Mouse (Mus musculus) liver, postnatal 0 days (tissue): ENCODE results near the gene Capns1. TPM values are rescaled to one million over a fixed set of nuclear protein-coding genes. Genes with fewer than 3 reads are reported as not detected.
"Not testable (repeated sequence)": the region's sequence is repeated elsewhere in the genome, so short reads cannot be mapped to it uniquely, and the experiment has no call there.

Experiments
- ATAC-seq: fragments of 200-750 bp; cut with Nextera tagmentation; 2 replicates; pipeline ENCODE4 v1.8.0; 2017; ENCODE audit warnings: mild to moderate bottlenecking, moderate library complexity
- DNase-seq: peaks from one replicate; pipeline ENCODE4 v3.0.0-alpha.2; 2016
- H3K27ac ChIP-seq: fragments of 300-500 bp; sonication (generic); 2 replicates; pipeline ENCODE4 v1.5.1; 2014; ENCODE audit warnings: antibody characterized with exemption, moderate library complexity, mild to moderate bottlenecking, low read depth
- H3K27me3 ChIP-seq: fragments of 300-500 bp; sonication (generic); 2 replicates; pipeline ENCODE4 v1.6.1; 2014; ENCODE audit warnings: low read length, control low read depth, mixed read lengths; ENCODE audit not compliant: insufficient read depth
- H3K36me3 ChIP-seq: fragments of 300-500 bp; sonication (generic); replicated peaks from 2 replicates; pipeline ENCODE4 v1.6.1; 2014; ENCODE audit warnings: mild to moderate bottlenecking, control low read depth, low read length, moderate library complexity, mixed read lengths; ENCODE audit not compliant: insufficient read depth
- H3K4me1 ChIP-seq: fragments of 300-500 bp; sonication (generic); 2 replicates; pipeline ENCODE4 v1.6.1; 2014; ENCODE audit warnings: antibody characterized with exemption, mild to moderate bottlenecking, control low read depth; ENCODE audit not compliant: insufficient read depth
- H3K4me2 ChIP-seq: fragments of 300-500 bp; sonication (generic); 2 replicates; pipeline ENCODE4 v1.6.1; 2014; ENCODE audit warnings: low read depth, mild to moderate bottlenecking, low read length, moderate library complexity, mixed read lengths
- H3K4me3 ChIP-seq: fragments of 300-500 bp; sonication (generic); 2 replicates; pipeline ENCODE4 v1.5.1; 2014; ENCODE audit warnings: low read depth, low read length
- H3K9ac ChIP-seq: fragments of 300-500 bp; sonication (generic); replicated peaks from 2 replicates; pipeline ENCODE4 v1.6.1; 2014; ENCODE audit warnings: mild to moderate bottlenecking, moderate library complexity
- H3K9me3 ChIP-seq: fragments of 300-500 bp; sonication (generic); 2 replicates; pipeline ENCODE4 v1.6.1; 2016; ENCODE audit warnings: mild to moderate bottlenecking, control low read depth, low read length, mixed read lengths
- CTCF ChIP-seq: sonication (generic); IDR thresholded peaks from 2 replicates; pipeline ENCODE4 v1.5.1; 2016; ENCODE audit warnings: antibody characterized with exemption, low read depth
- EP300 ChIP-seq: IDR thresholded peaks from 2 replicates; pipeline ENCODE4 v1.6.1; 2016; ENCODE audit warnings: antibody characterized with exemption, low read depth, mild to moderate bottlenecking
- WGBS: fragments of 180-500 bp; shearing (Covaris S2); extraction: QIAGEN DNeasy Blood & Tissue Kit; methylation state at CpG from one replicate; pipeline ENCODE4 v1.1.7; 2014; ENCODE audit not compliant: insufficient replicate concordance; 5-methylcytosine and 5-hydroxymethylcytosine counted together
- polyA plus RNA-seq: library from polyadenylated mRNA; unstranded; fragments of >200 nt; fragmentation: Nextera tagmentation; extraction: Ambion mirVana; gene quantifications from 2 replicates; pipeline ENCODE4 v1.2.1, GENCODE M21; 2015

Capns1 gene
- polyA plus RNA-seq, 1 experiment from 2014 or later, result 30.2 TPM

GRCm38 (mm10) chr7:30211025-30211424, 12.4 kb upstream of the Capns1 start:
- no peak overlapping the region for H3K4me3 ChIP-seq
- no peak overlapping the region for H3K4me2 ChIP-seq
- H3K27ac ChIP-seq, result no peak overlapping the region
- H3K36me3 ChIP-seq, result no peaks in the 10 kb centered on the region
- no peaks in the 10 kb centered on the region for H3K9me3 ChIP-seq
- H3K4me1 ChIP-seq, result no peaks in the 10 kb centered on the region
- DNase-seq, result no peak
- 45% methylated on average over 4 of the region's 4 CpGs for WGBS
- TF ChIP-seq CTCF (no peak), EP300 (no peak)
- no peak overlapping the region for H3K9ac ChIP-seq
- no peaks in the 10 kb centered on the region for H3K27me3 ChIP-seq
- ATAC-seq, result no peak

GRCm38 (mm10) chr7:30206364-30206763, 7.8 kb upstream of the Capns1 start:
- not testable (repeated sequence) for H3K4me3 ChIP-seq, H3K4me1 ChIP-seq, H3K27ac ChIP-seq, DNase-seq, H3K4me2 ChIP-seq, ATAC-seq, H3K9me3 ChIP-seq, H3K36me3 ChIP-seq, H3K27me3 ChIP-seq, H3K9ac ChIP-seq
- 41% methylated on average over 5 of the region's 5 CpGs for WGBS

- TF ChIP-seq CTCF (peak; percentile 93), EP300 (no peak)
- H3K36me3 ChIP-seq, result no peaks in the 10 kb centered on the region
- no peak for ATAC-seq
These were observed 6.8 kb upstream of the Capns1 start for GRCm38 (mm10) chr7:30205383-30205782.

GRCm38 (mm10) chr7:30204380-30204779, 5.8 kb upstream of the Capns1 start:
- DNase-seq (no peak), ATAC-seq (no peak)
- H3K27me3 ChIP-seq, result no peaks in the 10 kb centered on the region
- no peak overlapping the region for H3K9ac ChIP-seq
- H3K4me1 ChIP-seq, result no peaks in the 10 kb centered on the region
- TF ChIP-seq CTCF, result no peak
- TF ChIP-seq EP300, result no peak
- H3K36me3 ChIP-seq, result no peaks in the 10 kb centered on the region
- WGBS, result 32% methylated on average over 8 of the region's 8 CpGs
- no peak overlapping the region for H3K4me3 ChIP-seq
- no peaks in the 10 kb centered on the region for H3K9me3 ChIP-seq
- no peak overlapping the region for H3K27ac ChIP-seq
- no peak overlapping the region for H3K4me2 ChIP-seq

More at GRCm38 (mm10) chr7:30205383-30205782, 6.8 kb upstream of the Capns1 start:
- DNase-seq, result peak; percentile 66
- Histone ChIP-seq H3K4me1 (no peaks in the 10 kb centered on the region), H3K27me3 (no peaks in the 10 kb centered on the region), H3K9ac (no peak overlapping the region), H3K4me2 (no peak overlapping the region), H3K27ac (no peak overlapping the region), H3K9me3 (no peaks in the 10 kb centered on the region), H3K4me3 (no peak overlapping the region)
- WGBS, result 7% methylated on average over 2 of the region's 2 CpGs

GRCm38 (mm10) chr7:30202895-30203690, 4.5 kb upstream of the Capns1 start:
- H3K4me3 ChIP-seq, result no peak overlapping the region
- H3K9me3 ChIP-seq, result no peaks in the 10 kb centered on the region
- H3K4me1 ChIP-seq, result 0 out of 2 replicates have a peak, but pooled peaks cover 3% of the 10 kb centered on the region
- no peak for ATAC-seq
- no peaks in the 10 kb centered on the region for H3K27me3 ChIP-seq
- H3K9ac ChIP-seq, result no peak overlapping the region
- no peak overlapping the region for H3K4me2 ChIP-seq
- no peak for TF ChIP-seq CTCF
- TF ChIP-seq EP300, result no peak
- 77% methylated on average over 11 of the region's 11 CpGs for WGBS
- no peak for DNase-seq
- no peak overlapping the region for H3K27ac ChIP-seq
- no peaks in the 10 kb centered on the region for H3K36me3 ChIP-seq

- not testable (repeated sequence) for H3K9me3 ChIP-seq, H3K36me3 ChIP-seq, ATAC-seq, H3K4me2 ChIP-seq, H3K27ac ChIP-seq, H3K4me1 ChIP-seq, H3K4me3 ChIP-seq, DNase-seq, H3K27me3 ChIP-seq, H3K9ac ChIP-seq
- WGBS, result 88% methylated on average over 5 of the region's 5 CpGs
These were observed 2.0 kb upstream of the Capns1 start for GRCm38 (mm10) chr7:30200661-30201060.

GRCm38 (mm10) chr7:30200200-30200599, 1.6 kb upstream of the Capns1 start:
- Histone ChIP-seq H3K4me2 (no peak overlapping the region), H3K4me1 (peaks cover 12% of the 10 kb centered on the region), H3K36me3 (no peaks in the 10 kb centered on the region), H3K9me3 (no peaks in the 10 kb centered on the region), H3K9ac (no peak overlapping the region), H3K27me3 (no peaks in the 10 kb centered on the region), H3K4me3 (no peak overlapping the region), H3K27ac (no peak overlapping the region)
- TF ChIP-seq EP300, result no peak
- TF ChIP-seq CTCF, result no peak
- ATAC-seq (no peak), DNase-seq (no peak)
- WGBS, result 76% methylated on average over 5 of the region's 5 CpGs
